Mouse (Mus musculus): Measurements from ENCODE around the gene Abcb9. TPM values are rescaled to one million over a fixed set of nuclear protein-coding genes. Genes with fewer than 3 reads are reported as not detected.

Abcb9 gene
- polyA plus RNA-seq, 1 experiment from 2014 or later = 1.7 TPM

DNA sequence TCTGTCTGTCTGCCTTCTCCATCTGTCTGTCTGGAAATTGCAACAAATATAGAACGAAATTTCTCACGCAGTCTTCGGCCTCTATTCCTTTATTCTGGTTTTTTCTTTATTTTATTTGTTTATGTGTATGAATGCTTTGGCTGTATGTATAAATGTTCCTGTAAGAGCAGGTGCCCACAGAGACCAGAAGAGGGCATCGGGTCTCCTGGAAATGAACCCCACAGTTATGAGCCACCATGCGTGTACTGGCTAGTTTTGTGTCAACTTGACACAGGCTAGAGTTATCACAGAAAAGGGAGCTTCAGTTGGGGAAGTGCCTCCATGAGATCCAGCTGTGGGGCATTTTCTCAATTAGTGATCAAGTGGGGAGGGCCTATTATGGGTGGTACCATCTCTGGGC lies 51.6 kb downstream of the Abcb9 start:
- H3K9me3 ChIP-seq (ENCODE audit: control insufficient read depth, low read length) = no peaks in the 10 kb centered on the region
- peaks cover 8% of the 10 kb centered on the region for H3K4me1 ChIP-seq (ENCODE audit: control insufficient read depth, insufficient read depth, low read length)
- WGBS = 84% methylated on average over 5 of the region's 5 CpGs
- no peak overlapping the region for H3K4me3 ChIP-seq (ENCODE audit: low read depth, low read length)
- no peaks in the 10 kb centered on the region for H3K27me3 ChIP-seq (ENCODE audit: control insufficient read depth, insufficient read depth, low read length)
- no peaks in the 10 kb centered on the region for H3K36me3 ChIP-seq (ENCODE audit: control insufficient read depth, insufficient read depth, low read length)
- no peak overlapping the region for H3K4me2 ChIP-seq (ENCODE audit: low read depth)
- ATAC-seq (ENCODE audit: insufficient read depth, low FRiP score, low TSS enrichment) (no peak), DNase-seq (ENCODE audit: low spot score) (no peak)
- peak overlapping the region; percentile 32; the same call in 1 of the 2 replicates for H3K9ac ChIP-seq (ENCODE audit: low read length)
- peak overlapping the region; percentile 83 for H3K27ac ChIP-seq (ENCODE audit: low read depth, low read length)

DNA sequence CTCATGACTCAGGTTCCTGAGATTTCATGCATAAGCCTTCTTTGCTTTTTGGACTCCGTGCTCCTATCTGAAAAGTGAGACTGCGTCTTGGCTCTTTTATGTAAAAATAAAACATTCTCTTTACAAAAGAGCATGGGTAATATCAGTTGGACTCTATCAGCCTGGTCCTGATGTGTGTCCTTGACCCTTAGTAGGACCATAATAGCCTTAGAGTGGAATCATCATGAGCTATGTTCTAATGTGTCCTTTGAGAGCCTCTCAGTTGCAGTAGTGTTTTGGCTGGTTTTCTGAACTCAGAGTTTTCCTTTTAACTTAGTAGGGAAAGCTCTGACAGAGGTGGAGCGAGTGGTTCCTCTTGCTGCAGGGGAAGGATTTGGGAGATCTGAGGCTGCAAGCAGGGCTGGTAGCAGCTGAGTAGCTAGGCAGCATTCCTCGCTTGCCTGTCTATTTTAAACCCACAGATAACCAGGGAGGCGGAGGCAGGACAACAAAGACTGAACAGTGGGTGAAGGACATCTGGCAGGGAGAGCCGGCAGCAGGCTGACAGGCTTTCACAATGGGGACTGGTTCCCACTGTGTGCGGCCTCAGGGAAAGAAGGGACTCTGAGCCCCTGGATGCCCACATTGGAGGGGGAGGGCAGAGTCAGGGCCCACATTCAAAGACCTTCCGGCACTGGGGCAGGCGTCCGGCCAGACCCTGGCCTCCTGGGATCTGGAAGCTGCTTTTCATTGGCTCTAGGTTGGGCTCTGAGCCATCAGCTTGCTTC lies 52.2 kb downstream of the Abcb9 start:
- H3K9me3 ChIP-seq (ENCODE audit: control insufficient read depth, low read length) = no peaks in the 10 kb centered on the region
- H3K27me3 ChIP-seq (ENCODE audit: control insufficient read depth, insufficient read depth, low read length) = no peaks in the 10 kb centered on the region
- H3K4me1 ChIP-seq (ENCODE audit: control insufficient read depth, insufficient read depth, low read length) = peaks cover 8% of the 10 kb centered on the region
- WGBS = 26% methylated on average over 10 of the region's 10 CpGs
- H3K36me3 ChIP-seq (ENCODE audit: control insufficient read depth, insufficient read depth, low read length) = no peaks in the 10 kb centered on the region
- peak; percentile 76 for ATAC-seq (ENCODE audit: insufficient read depth, low FRiP score, low TSS enrichment)
- peak; percentile 79 for DNase-seq (ENCODE audit: low spot score)
- no peak overlapping the region for H3K4me3 ChIP-seq (ENCODE audit: low read depth, low read length)
- peak overlapping the region; percentile 83 for H3K27ac ChIP-seq (ENCODE audit: low read depth, low read length)
- peak overlapping the region; percentile 32; the same call in 1 of the 2 replicates for H3K9ac ChIP-seq (ENCODE audit: low read length)
- H3K4me2 ChIP-seq (ENCODE audit: low read depth) = no peak overlapping the region

DNA sequence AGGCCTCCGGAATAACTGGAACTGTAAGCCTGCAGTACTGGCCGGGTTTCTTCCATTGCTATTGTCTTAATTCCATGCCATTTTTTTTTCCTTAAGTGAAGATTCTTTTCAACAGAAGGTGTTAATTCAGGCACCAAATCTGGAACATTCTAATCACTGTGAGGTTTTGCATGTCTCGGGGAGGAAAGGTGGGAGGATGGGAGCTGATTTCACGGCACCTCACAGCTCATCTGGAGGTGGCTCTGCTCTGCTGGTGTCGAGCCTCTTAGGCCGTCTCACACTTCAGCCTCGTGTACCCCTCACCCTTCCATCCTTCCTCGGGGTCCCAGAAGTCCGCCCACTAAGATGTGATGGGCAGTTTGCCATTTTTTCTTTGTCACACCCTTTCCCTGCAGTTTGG lies 54.5 kb downstream of the Abcb9 start:
- H3K27me3 ChIP-seq (ENCODE audit: control insufficient read depth, insufficient read depth, low read length) = no peaks in the 10 kb centered on the region

DNA sequence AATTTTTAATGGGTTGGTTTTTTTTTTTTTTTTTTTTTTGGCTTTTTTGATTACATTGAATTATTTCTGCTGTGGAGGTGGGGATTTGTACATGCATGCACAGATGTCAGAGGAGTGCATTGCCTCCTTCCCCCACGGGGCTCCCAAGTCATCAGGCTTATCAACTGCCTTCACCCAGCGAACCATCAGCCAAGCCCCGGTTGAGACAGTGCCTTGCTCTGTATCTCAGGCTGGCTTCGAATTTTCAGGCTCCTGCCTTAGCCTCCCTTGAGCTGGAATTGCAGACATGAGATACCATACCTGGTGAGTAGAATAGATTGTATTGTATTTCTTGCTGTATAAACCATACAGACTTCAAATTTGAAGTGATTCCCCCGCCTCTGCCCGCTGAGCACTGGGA lies 56.0 kb downstream of the Abcb9 start:
- 90% methylated on average over 6 of the region's 6 CpGs for WGBS
- ATAC-seq (ENCODE audit: insufficient read depth, low FRiP score, low TSS enrichment) (no peak), DNase-seq (ENCODE audit: low spot score) (no peak)
- H3K27ac ChIP-seq (ENCODE audit: low read depth, low read length) = no peak overlapping the region
- H3K4me1 ChIP-seq (ENCODE audit: control insufficient read depth, insufficient read depth, low read length) = peaks cover 8% of the 10 kb centered on the region; the same call in 1 of the 2 replicates
- no peaks in the 10 kb centered on the region for H3K27me3 ChIP-seq (ENCODE audit: control insufficient read depth, insufficient read depth, low read length)
- H3K4me3 ChIP-seq (ENCODE audit: low read depth, low read length) = no peak overlapping the region
- H3K9ac ChIP-seq (ENCODE audit: low read length) = no peak overlapping the region
- no peaks in the 10 kb centered on the region for H3K36me3 ChIP-seq (ENCODE audit: control insufficient read depth, insufficient read depth, low read length)
- H3K4me2 ChIP-seq (ENCODE audit: low read depth) = no peak overlapping the region
- no peaks in the 10 kb centered on the region for H3K9me3 ChIP-seq (ENCODE audit: control insufficient read depth, low read length)

More for the DNA sequence above, 54.5 kb downstream of the Abcb9 start:
- Histone ChIP-seq H3K4me3 (ENCODE audit: low read depth, low read length) (no peak overlapping the region), H3K9me3 (ENCODE audit: control insufficient read depth, low read length) (no peaks in the 10 kb centered on the region), H3K9ac (ENCODE audit: low read length) (no peak overlapping the region), H3K4me1 (ENCODE audit: control insufficient read depth, insufficient read depth, low read length) (peaks cover 10% of the 10 kb centered on the region), H3K36me3 (ENCODE audit: control insufficient read depth, insufficient read depth, low read length) (no peaks in the 10 kb centered on the region), H3K4me2 (ENCODE audit: low read depth) (no peak overlapping the region), H3K27ac (ENCODE audit: low read depth, low read length) (no peak overlapping the region)
- ATAC-seq (ENCODE audit: insufficient read depth, low FRiP score, low TSS enrichment) (no peak), DNase-seq (ENCODE audit: low spot score) (no peak)
- WGBS = 70% methylated on average over 9 of the region's 9 CpGs

DNA sequence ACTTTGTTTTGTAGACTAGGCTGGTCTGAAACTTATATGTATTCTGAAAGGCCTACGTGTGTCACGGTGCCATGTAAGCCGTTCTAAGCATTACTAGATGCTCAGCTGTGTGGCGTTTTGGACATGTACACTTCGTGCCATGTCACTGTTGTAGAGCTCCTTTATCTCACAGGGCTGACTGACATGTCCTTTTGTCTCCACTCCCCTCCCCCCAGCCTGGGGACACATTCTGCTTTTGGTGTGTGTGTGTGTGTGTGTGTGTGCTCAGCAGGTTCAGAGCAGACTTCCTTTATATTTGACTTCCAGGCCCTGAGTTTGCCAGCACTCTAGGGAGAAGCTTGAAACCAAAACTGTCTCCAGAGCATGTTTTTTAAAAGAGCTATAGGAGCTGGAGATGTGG lies 58.8 kb downstream of the Abcb9 start:
- H3K9ac ChIP-seq (ENCODE audit: low read length) = no peak overlapping the region
- H3K4me2 ChIP-seq (ENCODE audit: low read depth) = no peak overlapping the region
- no peak overlapping the region for H3K27ac ChIP-seq (ENCODE audit: low read depth, low read length)
- 0 out of 2 replicates have a peak, but pooled peaks cover 4% of the 10 kb centered on the region for H3K4me1 ChIP-seq (ENCODE audit: control insufficient read depth, insufficient read depth, low read length)
- no peaks in the 10 kb centered on the region for H3K27me3 ChIP-seq (ENCODE audit: control insufficient read depth, insufficient read depth, low read length)
- H3K36me3 ChIP-seq (ENCODE audit: control insufficient read depth, insufficient read depth, low read length) = no peaks in the 10 kb centered on the region
- 63% methylated on average over 5 of the region's 5 CpGs for WGBS
- DNase-seq (ENCODE audit: low spot score) (peak; percentile 57), ATAC-seq (ENCODE audit: insufficient read depth, low FRiP score, low TSS enrichment) (no peak)
- H3K4me3 ChIP-seq (ENCODE audit: low read depth, low read length) = no peak overlapping the region
- H3K9me3 ChIP-seq (ENCODE audit: control insufficient read depth, low read length) = no peaks in the 10 kb centered on the region

DNA sequence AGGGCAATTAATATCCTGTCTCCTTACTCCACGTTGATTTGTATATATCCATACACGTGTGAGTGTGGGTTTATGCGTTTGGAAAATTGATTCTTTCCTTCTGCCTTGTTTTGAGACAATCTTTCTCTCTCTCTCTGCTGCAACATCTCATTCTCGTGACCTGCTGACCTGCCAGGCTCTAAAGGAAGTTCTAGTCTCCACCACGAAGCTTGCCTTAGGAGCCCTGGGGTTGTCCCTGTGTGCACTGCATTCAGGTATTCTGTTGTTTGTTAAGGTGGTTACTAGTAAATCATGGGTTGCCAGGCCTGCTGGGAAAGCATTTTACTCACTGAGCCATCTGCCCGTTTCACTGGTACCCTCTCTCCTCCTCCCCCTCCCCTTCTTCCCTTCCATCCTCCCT lies 59.3 kb downstream of the Abcb9 start:
- no peak overlapping the region for H3K4me3 ChIP-seq (ENCODE audit: low read depth, low read length)
- H3K4me2 ChIP-seq (ENCODE audit: low read depth) = no peak overlapping the region
- DNase-seq (ENCODE audit: low spot score) = no peak
- H3K27me3 ChIP-seq (ENCODE audit: control insufficient read depth, insufficient read depth, low read length) = no peaks in the 10 kb centered on the region
- no peak overlapping the region for H3K27ac ChIP-seq (ENCODE audit: low read depth, low read length)
- no peak overlapping the region for H3K9ac ChIP-seq (ENCODE audit: low read length)
- H3K36me3 ChIP-seq (ENCODE audit: control insufficient read depth, insufficient read depth, low read length) = no peaks in the 10 kb centered on the region
- H3K4me1 ChIP-seq (ENCODE audit: control insufficient read depth, insufficient read depth, low read length) = 0 out of 2 replicates have a peak, but pooled peaks cover 4% of the 10 kb centered on the region
- WGBS = 41% methylated on average over 6 of the region's 6 CpGs
- no peak for ATAC-seq (ENCODE audit: insufficient read depth, low FRiP score, low TSS enrichment)
- H3K9me3 ChIP-seq (ENCODE audit: control insufficient read depth, low read length) = no peaks in the 10 kb centered on the region

DNA sequence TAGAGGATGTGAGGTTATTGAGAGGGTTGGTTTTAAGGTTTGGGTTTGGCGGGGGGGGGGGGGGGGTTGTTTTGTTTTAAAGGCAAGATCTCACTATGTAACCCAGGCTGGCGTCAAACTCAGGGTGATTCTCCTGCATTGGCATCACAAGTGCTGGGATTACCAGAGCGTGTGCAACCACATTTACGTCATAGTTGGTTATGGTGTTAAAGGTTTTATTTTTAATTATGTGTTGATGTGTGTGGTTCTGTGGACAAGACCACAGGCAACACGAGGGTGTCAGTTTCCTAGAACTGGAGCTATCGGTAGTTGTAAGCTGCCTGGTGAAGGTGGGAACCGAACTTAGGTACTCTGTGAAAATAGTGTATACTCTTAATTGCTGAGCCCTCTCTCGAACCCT lies 59.8 kb downstream of the Abcb9 start:
- no peak overlapping the region for H3K4me2 ChIP-seq (ENCODE audit: low read depth)
- H3K27ac ChIP-seq (ENCODE audit: low read depth, low read length) = no peak overlapping the region
- DNase-seq (ENCODE audit: low spot score) (no peak), ATAC-seq (ENCODE audit: insufficient read depth, low FRiP score, low TSS enrichment) (no peak)
- no peak overlapping the region for H3K4me3 ChIP-seq (ENCODE audit: low read depth, low read length)
- 76% methylated on average over 8 of the region's 8 CpGs for WGBS
- H3K9ac ChIP-seq (ENCODE audit: low read length) = no peak overlapping the region
- no peaks in the 10 kb centered on the region for H3K27me3 ChIP-seq (ENCODE audit: control insufficient read depth, insufficient read depth, low read length)
- no peaks in the 10 kb centered on the region for H3K36me3 ChIP-seq (ENCODE audit: control insufficient read depth, insufficient read depth, low read length)
- H3K9me3 ChIP-seq (ENCODE audit: control insufficient read depth, low read length) = no peaks in the 10 kb centered on the region
- H3K4me1 ChIP-seq (ENCODE audit: control insufficient read depth, insufficient read depth, low read length) = peaks cover 4% of the 10 kb centered on the region; the same call in 1 of the 2 replicates

DNA sequence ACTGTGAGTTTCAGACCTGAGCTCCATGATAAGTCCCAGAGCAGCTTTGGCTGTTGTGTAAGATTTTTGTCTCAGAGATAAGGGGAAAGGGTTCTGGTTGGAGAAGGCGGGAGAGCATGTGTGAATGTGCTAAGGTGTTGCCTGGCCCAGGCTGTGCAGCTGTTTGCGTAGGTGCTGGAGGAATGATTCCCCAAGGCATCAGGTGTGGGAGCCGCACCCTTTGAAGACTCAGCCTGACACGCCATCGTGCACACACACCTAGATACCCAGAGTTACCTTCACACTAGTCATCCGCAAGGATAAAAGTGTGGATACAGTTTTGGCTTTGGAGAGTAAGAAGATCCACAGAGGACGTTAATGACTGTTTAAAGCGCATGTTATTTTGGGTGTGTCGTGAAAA lies 60.2 kb downstream of the Abcb9 start:
- Histone ChIP-seq H3K36me3 (ENCODE audit: control insufficient read depth, insufficient read depth, low read length) (no peaks in the 10 kb centered on the region), H3K4me3 (ENCODE audit: low read depth, low read length) (no peak overlapping the region), H3K9me3 (ENCODE audit: control insufficient read depth, low read length) (no peaks in the 10 kb centered on the region), H3K9ac (ENCODE audit: low read length) (no peak overlapping the region), H3K27ac (ENCODE audit: low read depth, low read length) (no peak overlapping the region), H3K4me2 (ENCODE audit: low read depth) (no peak overlapping the region), H3K27me3 (ENCODE audit: control insufficient read depth, insufficient read depth, low read length) (no peaks in the 10 kb centered on the region), H3K4me1 (ENCODE audit: control insufficient read depth, insufficient read depth, low read length) (peaks cover 4% of the 10 kb centered on the region; the same call in 1 of the 2 replicates)
- no peak for DNase-seq (ENCODE audit: low spot score)
- WGBS = 88% methylated on average over 9 of the region's 9 CpGs
- no peak for ATAC-seq (ENCODE audit: insufficient read depth, low FRiP score, low TSS enrichment)

DNA sequence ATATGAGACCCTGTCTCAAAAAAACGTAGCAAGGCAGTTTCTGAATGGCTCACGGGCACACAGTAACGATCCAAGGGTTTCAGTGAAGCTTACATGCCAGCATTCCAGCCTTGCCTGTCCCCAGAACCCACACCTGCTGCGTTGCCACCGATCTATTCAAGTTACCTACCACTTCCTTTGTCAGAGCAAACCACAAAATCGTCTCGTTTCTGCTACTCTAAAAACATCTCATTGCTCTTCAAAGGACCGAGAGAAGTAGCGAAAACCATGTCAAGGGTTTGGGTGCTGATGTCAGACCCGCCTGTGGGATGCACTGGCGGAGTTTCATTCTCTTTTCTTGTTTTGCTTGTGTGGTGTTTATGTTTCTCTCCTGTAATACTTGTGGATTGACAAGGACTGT lies 61.1 kb downstream of the Abcb9 start:
- Histone ChIP-seq H3K36me3 (ENCODE audit: control insufficient read depth, insufficient read depth, low read length) (no peaks in the 10 kb centered on the region), H3K4me1 (ENCODE audit: control insufficient read depth, insufficient read depth, low read length) (peaks cover 4% of the 10 kb centered on the region; the same call in 1 of the 2 replicates), H3K4me3 (ENCODE audit: low read depth, low read length) (no peak overlapping the region), H3K9me3 (ENCODE audit: control insufficient read depth, low read length) (no peaks in the 10 kb centered on the region), H3K9ac (ENCODE audit: low read length) (no peak overlapping the region), H3K27me3 (ENCODE audit: control insufficient read depth, insufficient read depth, low read length) (no peaks in the 10 kb centered on the region), H3K27ac (ENCODE audit: low read depth, low read length) (no peak overlapping the region), H3K4me2 (ENCODE audit: low read depth) (no peak overlapping the region)
- ATAC-seq (ENCODE audit: insufficient read depth, low FRiP score, low TSS enrichment) (no peak), DNase-seq (ENCODE audit: low spot score) (no peak)
- WGBS = 74% methylated on average over 11 of the region's 11 CpGs

Data from neural tube, embryonic 11.5 days (tissue).